Comparison of ENCODE assay signal across 7 mouse cellular contexts in genomic region chr13:73772655-73773054, GRCm38 (mm10). TPM values are rescaled to one million over a fixed set of nuclear protein-coding genes. Genes with fewer than 3 reads are reported as not detected.
A peak's percentile ranks its signal among the peaks of the same experiment; 100 is the strongest.
DNase-seq lines count a peak whose midpoint lies in the region; ATAC-seq lines count a peak whose summit lies in the region.

No protein-coding gene starts in this region.

- H3K4me1 ChIP-seq in kidney, embryonic 15.5 days: peaks cover 64% of the 10 kb centered on the region
- H3K4me1 ChIP-seq in limb, embryonic 13.5 days: peaks cover 43% of the 10 kb centered on the region
- H3K4me1 ChIP-seq in stomach, embryonic 16.5 days (ENCODE audit: control insufficient read depth, insufficient read depth, low read length): peaks cover 33% of the 10 kb centered on the region

- H3K27ac ChIP-seq in kidney, embryonic 15.5 days: peak overlapping the region; percentile 15
- H3K27ac ChIP-seq in limb, embryonic 13.5 days: peak overlapping the region; percentile 22; the same call in 1 of the 2 replicates
- peak overlapping the region; percentile 68; the same call in 1 of the 2 replicates for H3K27ac ChIP-seq in stomach, embryonic 16.5 days (ENCODE audit: low read length)

- no peak overlapping the region for H3K9ac ChIP-seq in kidney, embryonic 15.5 days
- no peak overlapping the region for H3K9ac ChIP-seq in limb, embryonic 13.5 days
- H3K9ac ChIP-seq in stomach, embryonic 16.5 days (ENCODE audit: low read length): peak overlapping the region; percentile 40; the same call in 1 of the 2 replicates

- H3K27me3 ChIP-seq in kidney, embryonic 15.5 days: no peaks in the 10 kb centered on the region
- no peaks in the 10 kb centered on the region for H3K27me3 ChIP-seq in limb, embryonic 13.5 days
- H3K27me3 ChIP-seq in stomach, embryonic 16.5 days (ENCODE audit: control insufficient read depth, insufficient read depth, low read length): no peaks in the 10 kb centered on the region

- 20% methylated on average over 2 of the region's 2 CpGs for WGBS in kidney, embryonic 15.5 days
- 39% methylated on average over 2 of the region's 2 CpGs for WGBS in limb, embryonic 13.5 days
- 37% methylated on average over 2 of the region's 2 CpGs for WGBS in stomach, embryonic 16.5 days

- H3K36me3 ChIP-seq in kidney, embryonic 15.5 days: no peaks in the 10 kb centered on the region
- peaks cover 7% of the 10 kb centered on the region for H3K36me3 ChIP-seq in limb, embryonic 13.5 days
- no peaks in the 10 kb centered on the region for H3K36me3 ChIP-seq in stomach, embryonic 16.5 days (ENCODE audit: control insufficient read depth, insufficient read depth, low read length)

- no peak overlapping the region for H3K4me2 ChIP-seq in kidney, embryonic 15.5 days
- no peak overlapping the region for H3K4me2 ChIP-seq in limb, embryonic 13.5 days (replicated peaks)
- no peak overlapping the region for H3K4me2 ChIP-seq in stomach, embryonic 16.5 days (ENCODE audit: low read depth, low read length)

- DNase-seq in kidney, adult 8-10 months: no peak
- no peak for DNase-seq in c-Kit-positive CD71-positive TER-119-positive erythroid progenitor cells, embryonic 14.5 days (ENCODE audit: low spot score)
- DNase-seq in yolk sac, embryonic 10.5 days (ENCODE audit: low spot score): no peak

- H3K4me3 ChIP-seq in kidney, embryonic 15.5 days (replicated peaks): no peak overlapping the region
- H3K4me3 ChIP-seq in limb, embryonic 13.5 days: no peak overlapping the region
- H3K4me3 ChIP-seq in stomach, embryonic 16.5 days (replicated peaks; ENCODE audit: low read length): no peak overlapping the region

- no peak for ATAC-seq in kidney, embryonic 15.5 days (replicated peaks; ENCODE audit: low FRiP score)
- peak; percentile 66 for ATAC-seq in common myeloid progenitor, adult 5-6 weeks (replicated peaks; ENCODE audit: low read depth, poor library complexity, severe bottlenecking)
- no peak for ATAC-seq in limb, embryonic 13.5 days (ENCODE audit: low FRiP score, low read depth)
- ATAC-seq in stomach, embryonic 16.5 days (ENCODE audit: insufficient read depth, low FRiP score): no peak

- no peaks in the 10 kb centered on the region for H3K9me3 ChIP-seq in kidney, embryonic 15.5 days (replicated peaks)
- H3K9me3 ChIP-seq in limb, embryonic 13.5 days: no peaks in the 10 kb centered on the region
- no peaks in the 10 kb centered on the region for H3K9me3 ChIP-seq in stomach, embryonic 16.5 days (replicated peaks; ENCODE audit: control insufficient read depth, low read length)

RNA-seq across cellular contexts. Expression of gene Slc12a7, which starts 39.8 kb away (rescaled TPM):
- 22.1 and 26.1 TPM in 2 replicates for polyA plus RNA-seq in kidney, embryonic 15.5 days (2015; fragmentation: Nextera tagmentation; extraction: Ambion mirVana)
- total RNA-seq in common myeloid progenitor, adult 5-6 weeks (2017): 4.4 and 17.2 TPM in 2 replicates
- polyA plus RNA-seq in limb, embryonic 13.5 days (2015; fragmentation: Nextera tagmentation; extraction: Ambion mirVana): 25.6 and 28.2 TPM in 2 replicates
- 22.8 and 26.1 TPM in 2 replicates for polyA plus RNA-seq in stomach, embryonic 16.5 days (2015; fragmentation: Nextera tagmentation; extraction: Ambion mirVana)

Comparison
In these comparisons a context has a peak if more than half of its experiments do, and no peak if none do; other contexts are left out.
1. H3K27ac ChIP-seq: peak in every context shown above with its lines; median percentile 68 in stomach, embryonic 16.5 days; 22 in limb, embryonic 13.5 days; 15 in kidney, embryonic 15.5 days.